Mouse (Mus musculus) ES-Bruce4 (cell line): Measurements from ENCODE around the gene Amot.

Experiments
- CTCF ChIP-seq: IDR thresholded peaks from one replicate; pipeline ENCODE4 v1.8.1; 2011; ENCODE audit warnings: low read depth, low read length
- POLR2A ChIP-seq: IDR thresholded peaks from one replicate; pipeline ENCODE4 v1.8.1; 2011; ENCODE audit warnings: low read length; ENCODE audit not compliant: insufficient read depth

DNA sequence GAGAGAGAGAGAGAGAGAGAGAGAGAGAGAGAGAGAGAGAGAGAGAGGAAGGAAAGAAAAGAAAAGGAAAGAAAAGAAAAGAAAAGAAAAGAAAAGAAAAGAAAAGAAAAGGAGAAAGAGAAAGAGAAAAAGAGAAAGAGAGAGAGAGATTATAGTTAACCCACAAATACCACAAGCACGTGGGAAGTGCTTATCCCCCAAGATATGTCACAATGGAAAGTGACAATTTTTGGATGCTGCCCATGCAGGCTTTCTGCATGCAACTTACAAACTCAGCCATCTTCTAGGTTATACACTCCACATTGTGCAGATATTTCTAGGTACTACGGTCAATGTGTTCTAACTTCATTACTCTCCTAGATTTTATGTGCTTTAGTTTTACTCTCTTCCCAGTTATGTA is 41.5 kb downstream of the Amot start:
- TF ChIP-seq POLR2A (no peak), CTCF (no peak)
